Mouse (Mus musculus): ENCODE data around the gene Pigk.

DNA sequence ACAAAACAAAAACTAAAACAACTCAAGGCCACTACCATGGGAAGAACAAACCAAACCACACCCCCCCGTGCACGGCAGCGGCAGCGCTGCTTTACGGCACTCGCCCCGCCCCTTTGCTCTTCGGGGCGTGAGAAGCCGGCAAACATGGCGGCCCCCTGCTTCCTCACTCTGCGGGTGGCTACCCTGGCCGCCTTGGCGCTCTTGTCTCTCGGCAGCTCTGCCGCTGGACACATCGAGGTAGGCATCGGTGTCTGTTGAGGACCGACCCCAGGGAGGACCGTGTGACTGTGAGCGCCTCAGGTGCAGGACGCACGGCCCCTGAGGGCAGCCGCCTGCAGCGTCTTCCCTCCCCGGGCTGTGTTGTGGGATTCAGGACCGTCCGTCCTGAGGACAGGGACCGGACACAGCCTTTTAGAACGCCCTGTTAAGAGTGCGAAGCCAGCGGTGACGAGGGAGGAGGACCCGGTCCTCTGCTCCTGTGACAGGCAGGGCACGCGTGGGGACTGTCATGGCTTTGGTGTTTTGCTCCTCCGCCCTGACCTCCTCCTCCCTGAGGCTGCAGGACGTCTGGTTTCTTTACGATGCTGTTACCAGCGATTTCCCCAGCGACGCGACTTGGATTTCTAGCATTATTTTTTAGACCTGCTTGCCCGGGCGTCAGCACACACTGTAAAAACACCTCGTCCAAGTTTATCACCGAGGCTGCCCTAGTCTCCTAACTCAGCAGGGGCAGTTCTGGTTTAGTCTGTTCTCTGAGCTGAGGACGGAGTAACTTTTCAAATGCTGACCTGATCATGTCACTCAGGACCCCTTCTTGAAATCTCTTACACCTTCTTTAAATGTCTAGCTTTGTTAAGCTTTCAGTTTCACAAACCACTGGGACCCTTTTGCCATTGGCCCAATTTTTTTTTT lies at the start of gene Pigk:
- no peak for TF ChIP-seq CTCF (IDR thresholded peaks at IDR 0.05; ENCODE audit: low read depth, low read length)
- TF ChIP-seq GATA2 (IDR thresholded peaks at IDR 0.05; ENCODE audit: borderline replicate concordance, low read depth, low read length), result no peak
- TF ChIP-seq TAL1 (conservative IDR thresholded peaks at IDR 0.05; ENCODE audit: low read depth, low read length), result no peak
- no peak for TF ChIP-seq GATA1 (IDR thresholded peaks at IDR 0.05; ENCODE audit: borderline replicate concordance, low read length)
- no peak for TF ChIP-seq POLR2AphosphoS5 (IDR thresholded peaks at IDR 0.05; ENCODE audit: insufficient replicate concordance, low read depth, low read length)

Data from G1E (cell line).